Mouse (Mus musculus) adrenal gland, adult 18-20 months (tissue): ENCODE results near the gene Cul3. TPM values are rescaled to one million over a fixed set of nuclear protein-coding genes. Genes with fewer than 3 reads are reported as not detected.

Experiments used
- total RNA-seq, 2 experiments: library from RNA; stranded (reverse); gene quantifications; 1 replicate in 1 of 2; 2 replicates in 1 of 2; pipeline ENCODE4 v1.2.3; 2021

Gene Cul3
- total RNA-seq, 2 experiments from 2014 or later, result 121 to 125 TPM

Other genes starting within 250 kb of the Cul3 start
- gene Fam124b, start 122.0 kb downstream of the Cul3 start, total RNA-seq, result under 1 TPM; 0.38 to 0.40 TPM
- not detected for gene Gm45261, start 121.0 kb upstream of the Cul3 start, total RNA-seq